Mouse (Mus musculus) kidney, embryonic 16.5 days (tissue): ENCODE data around the gene Fam193a. TPM values are rescaled to one million over a fixed set of nuclear protein-coding genes. Genes with fewer than 3 reads are reported as not detected.
A peak's percentile ranks its signal among the peaks of the same experiment; 100 is the strongest.

ENCODE experiments used
- ATAC-seq: fragments of 200-750 bp; cut with Nextera tagmentation; 2 replicates; pipeline ENCODE4 v1.8.0; 2017; ENCODE audit warnings: moderate TSS enrichment; ENCODE audit not compliant: low FRiP score, low TSS enrichment
- H3K27ac ChIP-seq: fragments of 300-500 bp; sonication (generic); 2 replicates; pipeline ENCODE4 v1.5.1; 2014; ENCODE audit warnings: low read length
- H3K27me3 ChIP-seq: fragments of 300-500 bp; sonication (generic); 2 replicates; pipeline ENCODE4 v1.6.1; 2014; ENCODE audit warnings: low read length, control low read depth, mixed read lengths; ENCODE audit not compliant: insufficient read depth
- H3K36me3 ChIP-seq: fragments of 300-500 bp; sonication (generic); 2 replicates; pipeline ENCODE4 v1.6.1; 2014; ENCODE audit warnings: low read length, control low read depth, mixed read lengths; ENCODE audit not compliant: insufficient read depth
- H3K4me1 ChIP-seq: fragments of 300-500 bp; sonication (generic); 2 replicates; pipeline ENCODE4 v1.6.1; 2014; ENCODE audit warnings: low read length, control low read depth, mixed read lengths; ENCODE audit not compliant: insufficient read depth
- H3K4me2 ChIP-seq: fragments of 300-500 bp; sonication (generic); replicated peaks from 2 replicates; pipeline ENCODE4 v1.6.1; 2014; ENCODE audit warnings: low read depth, low read length
- H3K4me3 ChIP-seq: fragments of 300-500 bp; sonication (generic); 2 replicates; pipeline ENCODE4 v1.5.1; 2014; ENCODE audit warnings: mild to moderate bottlenecking, low read length
- H3K9ac ChIP-seq: fragments of 300-500 bp; sonication (generic); replicated peaks from 2 replicates; pipeline ENCODE4 v1.6.1; 2014; ENCODE audit warnings: low read length
- H3K9me3 ChIP-seq: fragments of 300-500 bp; sonication (generic); 2 replicates; pipeline ENCODE4 v1.6.1; 2016; ENCODE audit warnings: low read length, control low read depth
- WGBS: fragments of 180-500 bp; shearing (Covaris S2); extraction: QIAGEN DNeasy Blood & Tissue Kit; methylation state at CpG from one replicate; pipeline ENCODE4 v1.1.7; 2014; 5-methylcytosine and 5-hydroxymethylcytosine counted together
- polyA plus RNA-seq: library from polyadenylated mRNA; unstranded; fragments of >200 nt; fragmentation: Nextera tagmentation; extraction: Ambion mirVana; gene quantifications from 2 replicates; pipeline ENCODE4 v1.2.1, GENCODE M21; 2015

The Fam193a gene
- polyA plus RNA-seq, 1 experiment from 2014 or later: 10.1 TPM

DNA sequence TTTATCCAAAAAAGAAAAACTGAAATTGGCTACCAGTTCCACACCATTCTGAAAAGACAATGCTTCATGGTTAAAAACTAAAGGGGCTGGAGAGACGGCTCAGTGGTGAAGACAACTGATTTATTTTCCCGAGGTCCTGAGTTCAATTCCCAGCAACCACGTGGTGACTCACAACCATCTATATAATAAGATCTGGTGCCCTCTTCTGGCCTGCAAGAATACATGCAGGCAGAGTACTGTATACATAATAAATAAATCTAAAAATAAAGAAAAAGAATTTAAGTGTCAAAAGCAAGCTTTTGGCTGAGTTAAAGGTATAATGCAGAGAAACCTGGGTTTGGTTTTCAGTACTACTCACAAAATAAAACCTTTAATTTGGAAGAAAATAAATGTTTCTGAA is 111.2 kb downstream of the Fam193a start:
- Histone ChIP-seq H3K27ac (no peak overlapping the region), H3K9me3 (no peaks in the 10 kb centered on the region), H3K36me3 (peaks cover 54% of the 10 kb centered on the region), H3K4me3 (no peak overlapping the region), H3K9ac (no peak overlapping the region), H3K27me3 (no peaks in the 10 kb centered on the region), H3K4me2 (no peak overlapping the region), H3K4me1 (no peaks in the 10 kb centered on the region)
- ATAC-seq: no peak
- 75% methylated on average over 3 of the region's 3 CpGs for WGBS

DNA sequence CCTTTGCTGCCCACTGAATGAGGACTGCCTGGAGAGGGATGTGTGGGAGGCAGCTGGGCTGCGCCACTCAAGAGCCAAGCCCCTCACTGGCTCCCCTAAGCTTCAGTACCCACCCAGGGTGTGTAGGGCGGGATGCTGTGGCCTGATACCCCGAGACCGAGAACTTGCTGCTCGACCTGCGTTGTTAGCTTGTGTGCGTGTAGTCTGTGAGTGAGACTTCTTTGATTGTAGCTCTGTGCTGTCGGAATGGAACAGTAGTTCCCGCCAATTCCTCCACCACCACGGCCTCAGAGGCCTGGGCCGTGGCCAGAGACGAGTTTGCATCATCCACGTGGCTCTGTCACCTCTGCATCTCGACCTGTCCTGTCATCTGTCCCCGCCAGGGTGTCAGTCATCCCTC is 116.0 kb downstream of the Fam193a start:
- H3K9ac ChIP-seq: no peak overlapping the region
- H3K9me3 ChIP-seq: no peaks in the 10 kb centered on the region
- no peaks in the 10 kb centered on the region; the same call in 1 of the 2 replicates for H3K4me1 ChIP-seq
- H3K4me3 ChIP-seq: no peak overlapping the region
- H3K4me2 ChIP-seq: no peak overlapping the region
- no peak overlapping the region for H3K27ac ChIP-seq
- 92% methylated on average over 15 of the region's 15 CpGs for WGBS
- no peaks in the 10 kb centered on the region for H3K27me3 ChIP-seq
- ATAC-seq: no peak
- H3K36me3 ChIP-seq: peaks cover 27% of the 10 kb centered on the region

DNA sequence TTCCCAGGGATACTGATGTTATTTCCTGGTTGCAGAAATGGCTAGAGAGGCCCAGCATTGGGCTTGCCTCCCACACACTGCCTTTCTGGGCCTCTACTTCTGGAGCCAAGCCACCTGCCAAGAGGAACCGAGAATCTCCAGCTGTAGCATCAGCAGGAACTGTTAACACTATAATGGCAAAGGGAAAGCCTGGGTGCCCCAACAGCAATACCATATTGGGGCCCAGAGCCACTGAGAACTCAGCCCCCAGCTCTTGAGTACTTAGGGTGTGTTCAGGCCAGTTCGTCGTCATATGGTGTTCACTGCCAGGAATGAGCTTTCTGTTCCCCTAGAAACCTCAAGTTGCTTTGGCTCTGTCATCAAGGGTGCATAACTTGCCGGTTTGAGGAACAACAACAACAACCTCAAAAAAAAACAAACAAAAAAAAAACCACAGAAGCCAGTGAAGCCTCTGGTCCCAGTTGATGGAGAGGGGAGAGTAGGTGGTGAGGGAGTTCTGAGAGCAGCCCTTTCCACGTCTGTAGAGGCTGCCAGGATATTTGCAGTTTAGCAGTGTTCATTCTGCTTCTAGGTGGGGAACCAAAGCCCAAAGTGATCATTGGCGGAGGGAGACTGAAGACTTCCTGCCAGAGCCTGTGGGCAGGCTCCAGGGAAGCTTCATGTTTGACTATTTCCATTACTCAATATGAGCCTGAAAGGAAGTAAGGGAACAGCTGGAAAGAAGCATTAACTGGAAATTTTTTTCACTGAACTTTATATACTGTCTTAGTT is 117.8 kb downstream of the Fam193a start:
- peaks cover 17% of the 10 kb centered on the region for H3K36me3 ChIP-seq
- no peaks in the 10 kb centered on the region for H3K9me3 ChIP-seq
- H3K9ac ChIP-seq: no peak overlapping the region
- 76% methylated on average over 6 of the region's 6 CpGs for WGBS
- no peak overlapping the region for H3K27ac ChIP-seq
- H3K4me1 ChIP-seq: no peaks in the 10 kb centered on the region; the same call in 1 of the 2 replicates
- no peaks in the 10 kb centered on the region for H3K27me3 ChIP-seq
- no peak overlapping the region for H3K4me3 ChIP-seq
- no peak for ATAC-seq
- no peak overlapping the region for H3K4me2 ChIP-seq

DNA sequence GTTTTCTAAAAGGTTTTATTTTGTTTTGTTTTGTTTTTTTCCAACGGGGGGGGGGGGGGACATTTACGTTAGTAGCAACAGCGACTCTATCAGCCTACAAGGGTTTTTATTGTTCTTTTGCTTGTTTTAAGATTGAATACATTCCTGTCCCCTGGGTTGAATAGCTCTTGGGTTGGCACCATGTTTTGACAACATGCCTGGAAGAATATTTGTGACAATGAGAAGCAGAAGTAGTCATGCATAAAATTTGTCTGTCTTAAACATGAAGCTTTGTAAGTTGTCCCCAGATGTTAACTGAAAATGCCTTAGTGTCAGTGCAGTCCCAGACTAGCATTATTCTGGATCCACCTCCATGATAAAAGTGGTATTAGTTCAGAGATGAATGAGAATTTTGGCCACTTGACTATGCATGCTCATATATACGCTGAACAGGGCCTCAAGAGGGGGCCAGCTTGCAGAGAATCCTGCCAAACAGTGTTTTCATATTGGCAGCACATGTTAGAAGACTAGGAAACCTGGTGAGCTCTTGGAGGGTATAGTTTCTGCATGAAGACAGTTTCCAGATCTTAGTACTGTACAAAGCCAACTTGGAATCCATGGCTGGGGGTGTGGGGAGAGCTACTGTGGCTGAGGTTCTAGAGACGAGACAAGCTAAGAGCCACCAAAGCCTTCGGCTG is 119.1 kb downstream of the Fam193a start:
- peak; percentile 12; the same call in 1 of the 2 replicates for ATAC-seq
- Histone ChIP-seq H3K4me3 (no peak overlapping the region), H3K27me3 (no peaks in the 10 kb centered on the region), H3K4me1 (no peaks in the 10 kb centered on the region; the same call in 1 of the 2 replicates), H3K27ac (no peak overlapping the region), H3K9ac (no peak overlapping the region), H3K36me3 (peaks cover 14% of the 10 kb centered on the region), H3K9me3 (no peaks in the 10 kb centered on the region), H3K4me2 (no peak overlapping the region)
- WGBS: 63% methylated on average over 6 of the region's 6 CpGs

DNA sequence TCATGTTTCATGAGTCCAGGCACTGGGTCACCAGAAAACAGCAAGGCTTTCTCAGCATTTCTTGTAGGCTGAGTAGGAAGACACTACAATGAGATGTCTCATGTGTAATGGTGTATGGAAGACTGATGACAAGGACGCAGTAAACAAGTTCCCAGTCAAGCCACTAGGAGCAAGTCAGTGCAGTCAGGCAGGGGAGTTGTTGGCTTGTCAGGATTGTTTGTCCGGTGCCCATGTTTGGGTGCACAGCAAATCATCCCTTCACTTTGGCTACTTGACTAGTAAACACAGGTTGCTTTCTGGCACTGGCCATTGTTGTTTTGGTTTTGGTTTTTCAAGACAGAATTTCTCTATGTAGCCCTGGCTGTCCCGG is 119.7 kb downstream of the Fam193a start:
- peaks cover 14% of the 10 kb centered on the region for H3K36me3 ChIP-seq
- H3K27ac ChIP-seq: no peak overlapping the region
- peak; percentile 51; the same call in 1 of the 2 replicates for ATAC-seq
- no peaks in the 10 kb centered on the region for H3K9me3 ChIP-seq
- H3K4me1 ChIP-seq: no peaks in the 10 kb centered on the region; the same call in 1 of the 2 replicates
- H3K4me2 ChIP-seq: no peak overlapping the region
- 68% methylated on average over 3 of the region's 3 CpGs for WGBS
- H3K27me3 ChIP-seq: no peaks in the 10 kb centered on the region
- H3K9ac ChIP-seq: no peak overlapping the region
- H3K4me3 ChIP-seq: no peak overlapping the region

DNA sequence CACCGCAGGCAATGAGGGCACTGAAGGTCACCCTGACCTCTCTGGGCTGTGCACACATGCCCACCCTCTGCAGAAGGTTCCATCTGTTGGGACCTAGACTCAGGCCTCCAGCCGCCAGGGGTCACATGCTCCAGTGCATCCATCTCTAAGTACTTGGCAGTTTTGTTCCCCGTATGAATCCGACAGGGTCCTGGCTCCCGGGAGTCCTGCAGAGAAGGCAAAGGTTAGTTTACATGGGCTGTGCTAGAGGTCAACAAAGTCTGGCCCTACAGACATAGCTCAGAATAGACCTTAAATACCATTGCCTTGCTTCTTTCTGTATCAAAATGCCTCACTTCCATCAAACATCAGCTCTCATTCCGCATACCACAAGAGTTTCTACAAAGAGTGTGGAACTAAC is 127.0 kb downstream of the Fam193a start:
- no peak overlapping the region for H3K9ac ChIP-seq
- peak; percentile 39; the same call in 1 of the 2 replicates for ATAC-seq
- 66% methylated on average over 6 of the region's 6 CpGs for whole genome bisulfite sequencing

DNA sequence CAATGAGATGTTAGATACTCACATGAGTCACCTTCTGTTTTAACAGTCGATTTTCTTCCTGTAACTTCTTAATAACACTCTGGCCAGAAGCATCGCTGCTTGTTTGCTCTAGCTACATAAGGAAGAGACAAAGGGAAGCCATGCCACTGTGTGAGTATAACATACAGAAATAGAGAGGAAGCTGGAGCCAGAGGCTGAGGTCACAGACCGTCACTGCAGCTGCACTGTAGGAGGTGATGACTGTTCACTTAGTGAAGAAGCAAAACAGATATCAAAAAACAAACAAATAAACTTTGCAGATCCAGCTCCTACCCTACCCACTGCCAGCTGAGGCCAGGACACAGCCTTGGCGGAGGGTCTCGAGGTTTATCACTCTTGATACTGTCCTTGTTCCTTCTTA is 131.2 kb downstream of the Fam193a start:
- no peak for ATAC-seq
- no peak overlapping the region for H3K9ac ChIP-seq
- WGBS: 56% methylated on average over 5 of the region's 5 CpGs
- no peak overlapping the region for H3K4me2 ChIP-seq
- H3K27ac ChIP-seq: no peak overlapping the region
- no peaks in the 10 kb centered on the region for H3K9me3 ChIP-seq
- H3K4me1 ChIP-seq: no peaks in the 10 kb centered on the region
- no peaks in the 10 kb centered on the region for H3K27me3 ChIP-seq
- peaks cover 20% of the 10 kb centered on the region for H3K36me3 ChIP-seq
- H3K4me3 ChIP-seq: no peak overlapping the region

More for the DNA sequence above, 127.0 kb downstream of the Fam193a start:
- H3K27me3 ChIP-seq: no peaks in the 10 kb centered on the region
- no peak overlapping the region for H3K4me2 ChIP-seq
- H3K27ac ChIP-seq: no peak overlapping the region
- H3K4me1 ChIP-seq: no peaks in the 10 kb centered on the region
- H3K9me3 ChIP-seq: no peaks in the 10 kb centered on the region
- H3K36me3 ChIP-seq: peaks cover 11% of the 10 kb centered on the region
- H3K4me3 ChIP-seq: no peak overlapping the region

DNA sequence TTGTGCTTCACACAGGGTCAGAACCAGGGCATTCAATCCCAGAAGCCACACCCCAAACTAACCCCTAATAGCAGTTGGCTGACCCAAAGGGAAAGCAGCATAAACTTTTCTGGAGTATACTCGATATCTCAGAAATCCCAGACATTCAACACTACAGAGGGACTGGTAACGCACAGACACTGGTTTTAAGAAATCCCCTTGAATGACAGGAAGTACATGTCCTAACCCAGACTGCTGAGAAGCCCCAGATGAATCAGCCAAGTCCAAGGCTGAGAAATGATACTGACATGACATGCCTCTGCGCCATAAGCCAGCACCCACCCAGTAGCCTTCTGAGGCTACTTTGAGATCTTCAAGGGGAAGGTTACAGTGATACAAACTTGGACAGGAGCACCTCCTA is 131.9 kb downstream of the Fam193a start:
- no peak overlapping the region for H3K27ac ChIP-seq
- WGBS: 78% methylated on average over 3 of the region's 3 CpGs
- no peak for ATAC-seq
- H3K9ac ChIP-seq: no peak overlapping the region
- no peak overlapping the region for H3K4me3 ChIP-seq
- peaks cover 20% of the 10 kb centered on the region for H3K36me3 ChIP-seq
- H3K27me3 ChIP-seq: no peaks in the 10 kb centered on the region
- H3K4me1 ChIP-seq: no peaks in the 10 kb centered on the region
- H3K9me3 ChIP-seq: no peaks in the 10 kb centered on the region
- no peak overlapping the region for H3K4me2 ChIP-seq

DNA sequence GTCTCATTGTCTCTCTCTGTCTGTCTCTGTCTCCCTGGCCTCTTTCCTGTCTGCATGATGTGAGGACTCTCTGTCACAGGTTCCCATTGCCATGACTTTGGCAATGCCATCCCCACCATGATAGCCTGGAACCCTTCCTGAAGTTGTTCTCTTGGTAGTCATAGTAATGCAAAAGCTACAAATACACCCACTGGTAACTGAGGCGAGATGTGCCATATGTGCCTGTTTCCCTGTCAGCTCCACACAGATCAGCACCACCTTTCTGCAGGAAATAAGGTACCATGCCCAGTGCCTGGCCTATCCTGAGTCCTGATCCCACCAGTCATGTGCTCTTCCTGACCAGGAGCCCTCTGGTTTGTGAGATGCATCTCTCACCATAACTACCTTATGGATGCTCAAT is 132.7 kb downstream of the Fam193a start:
- Histone ChIP-seq H3K4me3 (no peak overlapping the region), H3K36me3 (peaks cover 20% of the 10 kb centered on the region), H3K27me3 (no peaks in the 10 kb centered on the region), H3K4me1 (no peaks in the 10 kb centered on the region), H3K27ac (no peak overlapping the region), H3K4me2 (no peak overlapping the region), H3K9me3 (no peaks in the 10 kb centered on the region), H3K9ac (no peak overlapping the region)
- ATAC-seq: no peak
- WGBS: 89% methylated on average over 1 of the region's 1 CpGs

DNA sequence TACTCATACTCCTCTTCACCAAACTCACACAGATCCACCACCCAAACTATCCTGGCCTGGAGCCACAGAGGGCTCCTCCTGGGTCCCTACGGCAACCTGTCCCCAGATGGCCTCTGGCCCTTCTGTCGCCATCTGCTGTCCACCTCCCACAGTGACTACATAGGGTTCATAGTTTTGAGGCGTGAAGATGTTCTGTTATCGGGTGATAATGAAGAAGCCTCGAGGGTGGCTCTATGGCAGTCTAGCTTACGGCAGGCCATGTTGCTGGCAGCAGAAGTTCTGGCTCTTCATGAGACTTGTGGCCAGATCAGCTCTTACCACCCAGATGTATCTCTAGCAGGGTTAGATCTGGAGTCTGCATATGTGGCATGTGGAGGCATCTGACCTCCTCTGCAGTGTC is 133.1 kb downstream of the Fam193a start:
- Histone ChIP-seq H3K36me3 (peaks cover 20% of the 10 kb centered on the region), H3K4me1 (no peaks in the 10 kb centered on the region), H3K27ac (no peak overlapping the region), H3K4me3 (no peak overlapping the region), H3K4me2 (no peak overlapping the region), H3K9me3 (no peaks in the 10 kb centered on the region), H3K27me3 (no peaks in the 10 kb centered on the region), H3K9ac (no peak overlapping the region)
- ATAC-seq: no peak
- 87% methylated on average over 6 of the region's 6 CpGs for WGBS
